Mouse (Mus musculus) naive thymus-derived CD4-positive, alpha-beta T cell, adult 5 months (primary cell): ENCODE results near the gene Gm2956. TPM values are rescaled to one million over a fixed set of nuclear protein-coding genes. Genes with fewer than 3 reads are reported as not detected.

Source experiments
- polyA plus RNA-seq: library from polyadenylated mRNA; unstranded; fragments of 100-300 nt; shearing (Covaris generic); gene quantifications from one replicate; pipeline ENCODE4 v1.2.1, GENCODE M21; 2017

Gm2956 gene
- polyA plus RNA-seq = not detected

GRCm38 (mm10) chr14:3332087-3332677 lies at the start of gene Gm2956:
Gm2956 (plus strand) TSS chr14:3332627.

DNA sequence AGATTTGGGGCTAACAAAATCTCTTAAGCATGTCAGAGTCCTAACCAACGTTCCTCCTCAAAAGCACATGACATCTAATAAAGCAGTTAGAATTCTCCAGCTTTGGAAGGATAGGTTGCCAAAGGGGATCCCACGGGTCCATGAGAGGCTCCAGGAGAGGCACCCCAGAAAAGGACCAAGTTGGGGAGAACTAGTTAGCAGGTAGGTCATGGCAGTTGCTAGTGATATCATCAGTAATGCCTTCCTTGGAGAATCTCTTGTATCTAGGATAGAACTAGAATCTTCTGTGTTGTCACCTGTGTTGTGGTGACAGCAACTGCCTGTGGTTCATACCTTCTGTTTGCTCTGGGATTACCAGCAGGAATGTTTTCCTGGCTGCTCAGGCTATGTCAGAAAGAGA lies 62.4 kb downstream of the Gm2956 start, which contains the start of gene Gm10413:
Gene Gm10413, plus strand, starts transcription at position 301 of the 400 bp plus-strand sequence.

Other genes starting within 250 kb of the Gm2956 start
- gene Gm10340, start 198.6 kb upstream of the Gm2956 start, polyA plus RNA-seq = not detected
- not detected for gene Gm5795, start 144.4 kb upstream of the Gm2956 start, polyA plus RNA-seq
- gene D830030K20Rik, start 124.1 kb upstream of the Gm2956 start, polyA plus RNA-seq = not detected
- gene Gm10413, start 62.5 kb downstream of the Gm2956 start, polyA plus RNA-seq = not detected
- not detected for gene Gm10409, start 80.0 kb downstream of the Gm2956 start, polyA plus RNA-seq
- not detected for gene Gm3005, start 95.5 kb downstream of the Gm2956 start, polyA plus RNA-seq
- gene Gm10408, start 116.8 kb downstream of the Gm2956 start, polyA plus RNA-seq = not detected